Mouse (Mus musculus) forebrain, embryonic 15.5 days (tissue): Measurements from ENCODE around the gene Umad1. TPM values are rescaled to one million over a fixed set of nuclear protein-coding genes. Genes with fewer than 3 reads are reported as not detected.

Source experiments
- polyA plus RNA-seq: library from polyadenylated mRNA; unstranded; fragments of >200 nt; fragmentation: Nextera tagmentation; extraction: Ambion mirVana; gene quantifications from 2 replicates; pipeline ENCODE4 v1.2.1, GENCODE M21; 2015

Umad1 gene
- polyA plus RNA-seq, 1 experiment from 2014 or later = 42.7 TPM

Other genes starting within 250 kb of the Umad1 start
- gene Col28a1, start 66.7 kb upstream of the Umad1 start, polyA plus RNA-seq = 0.38 and 0.61 TPM in 2 replicates
- 24.5 and 25.5 TPM in 2 replicates for gene Mios, start 50.1 kb upstream of the Umad1 start, polyA plus RNA-seq
- 102 and 115 TPM in 2 replicates for gene Rpa3, start 115 bp upstream of the Umad1 start, polyA plus RNA-seq
- 21.2 and 21.8 TPM in 2 replicates for gene Gm45062, start 162 bp downstream of the Umad1 start, polyA plus RNA-seq